Mouse (Mus musculus): ENCODE measurements around the gene Kctd15. TPM values are rescaled to one million over a fixed set of nuclear protein-coding genes. Genes with fewer than 3 reads are reported as not detected.
A peak's percentile ranks its signal among the peaks of the same experiment; 100 is the strongest.

The Kctd15 gene
- polyA plus RNA-seq, 2 experiments, result 0.14 to 1.2 TPM

- WGBS (ENCODE audit: insufficient replicate concordance), result 32% methylated on average over 2 of the region's 2 CpGs
- no peak for ATAC-seq (ENCODE audit: insufficient read depth)
- no peak overlapping the region for H3K27ac ChIP-seq
- TF ChIP-seq CTCF (IDR thresholded peaks at IDR 0.05; ENCODE audit: low read depth) (no peak), EP300 (IDR thresholded peaks at IDR 0.05; ENCODE audit: low read depth) (no peak)
- no peak overlapping the region for H3K4me3 ChIP-seq (ENCODE audit: insufficient read depth in 1 of 2, low read depth in 2 of 2, low read length in 2 of 2)
- H3K9ac ChIP-seq (replicated peaks), result no peak overlapping the region
- DNase-seq (ENCODE audit: low read depth in 3 of 3, low spot score in 3 of 3), result no peak
- no peaks in the 10 kb centered on the region for H3K4me1 ChIP-seq (replicated peaks; ENCODE audit: control insufficient read depth in 2 of 2, insufficient read depth in 2 of 2, low read length in 1 of 2)
- H3K9me3 ChIP-seq (ENCODE audit: control insufficient read depth, low read length), result no peaks in the 10 kb centered on the region
- H3K36me3 ChIP-seq (replicated peaks; ENCODE audit: control insufficient read depth, insufficient read depth, low read depth), result no peaks in the 10 kb centered on the region
- peaks cover 11% of the 10 kb centered on the region for H3K27me3 ChIP-seq (ENCODE audit: control insufficient read depth, insufficient read depth, low read length)
- no peak overlapping the region for H3K4me2 ChIP-seq (ENCODE audit: low read depth)
Measured at GRCm38 (mm10) chr7:34679886-34680285, 23.4 kb upstream of the Kctd15 start.

DNA sequence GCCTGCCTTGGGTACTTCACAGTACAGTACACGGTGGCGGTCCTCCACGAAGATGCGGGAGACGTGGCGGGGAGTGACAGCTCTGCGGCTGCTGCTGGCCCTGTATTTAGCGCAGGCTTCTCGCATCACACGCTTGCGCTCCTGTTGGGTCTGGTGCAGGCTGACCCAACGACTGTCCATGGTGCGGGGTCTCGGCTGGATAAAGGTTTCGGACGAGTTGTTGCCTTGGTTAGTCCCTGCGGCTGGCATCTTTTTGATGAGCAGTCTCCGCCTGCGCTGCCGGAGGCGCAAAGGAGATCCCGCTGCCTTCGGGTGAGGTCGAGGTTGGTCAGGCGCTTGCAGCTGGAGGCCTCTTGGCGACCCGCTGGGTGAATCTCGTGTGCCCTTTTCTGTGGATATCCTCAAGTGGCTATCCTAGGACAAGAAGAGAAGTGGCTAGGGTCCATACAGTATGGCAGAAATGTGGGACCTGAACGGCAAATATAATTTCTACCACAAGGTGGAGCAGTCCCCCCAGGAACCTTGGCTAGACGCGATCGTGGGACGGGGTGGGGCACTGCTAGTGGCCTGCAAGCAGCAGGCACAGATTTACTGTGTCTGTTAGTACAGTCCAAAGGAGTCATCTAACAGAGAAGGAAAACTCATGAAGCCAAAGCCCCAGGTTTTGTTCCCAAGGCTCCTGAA lies 19.4 kb upstream of the Kctd15 start:
- H3K36me3 ChIP-seq (replicated peaks; ENCODE audit: control insufficient read depth, insufficient read depth, low read depth), result no peaks in the 10 kb centered on the region
- ATAC-seq (ENCODE audit: insufficient read depth) (no peak), DNase-seq (ENCODE audit: low read depth in 3 of 3, low spot score in 3 of 3) (no peak)
- no peak overlapping the region for H3K4me3 ChIP-seq (ENCODE audit: insufficient read depth in 1 of 2, low read depth in 2 of 2, low read length in 2 of 2)
- no peak overlapping the region for H3K4me2 ChIP-seq (ENCODE audit: low read depth)
- no peaks in the 10 kb centered on the region for H3K9me3 ChIP-seq (ENCODE audit: control insufficient read depth, low read length)
- H3K4me1 ChIP-seq (replicated peaks; ENCODE audit: control insufficient read depth in 2 of 2, insufficient read depth in 2 of 2, low read length in 1 of 2), result no peaks in the 10 kb centered on the region
- TF ChIP-seq CTCF (IDR thresholded peaks at IDR 0.05; ENCODE audit: low read depth) (peak; percentile 75), EP300 (IDR thresholded peaks at IDR 0.05; ENCODE audit: low read depth) (no peak)
- peaks cover 19% of the 10 kb centered on the region for H3K27me3 ChIP-seq (ENCODE audit: control insufficient read depth, insufficient read depth, low read length)
- WGBS (ENCODE audit: insufficient replicate concordance), result 11% methylated on average over 33 of the region's 33 CpGs
- H3K27ac ChIP-seq, result no peak overlapping the region
- H3K9ac ChIP-seq (replicated peaks), result no peak overlapping the region

GRCm38 (mm10) chr7:34675120-34675790 lies 18.7 kb upstream of the Kctd15 start:
- DNase-seq (ENCODE audit: low read depth in 3 of 3, low spot score in 3 of 3) (no peak), ATAC-seq (ENCODE audit: insufficient read depth) (no peak)
- Histone ChIP-seq H3K36me3 (replicated peaks; ENCODE audit: control insufficient read depth, insufficient read depth, low read depth) (no peaks in the 10 kb centered on the region), H3K4me1 (replicated peaks; ENCODE audit: control insufficient read depth in 2 of 2, insufficient read depth in 2 of 2, low read length in 1 of 2) (no peaks in the 10 kb centered on the region), H3K27me3 (ENCODE audit: control insufficient read depth, insufficient read depth, low read length) (peaks cover 19% of the 10 kb centered on the region), H3K27ac (no peak overlapping the region), H3K4me3 (ENCODE audit: insufficient read depth in 1 of 2, low read depth in 2 of 2, low read length in 2 of 2) (no peak overlapping the region), H3K4me2 (ENCODE audit: low read depth) (no peak overlapping the region), H3K9me3 (ENCODE audit: control insufficient read depth, low read length) (no peaks in the 10 kb centered on the region), H3K9ac (replicated peaks) (no peak overlapping the region)
- 13% methylated on average over 42 of the region's 42 CpGs for WGBS (ENCODE audit: insufficient replicate concordance)
- no peak for TF ChIP-seq EP300 (IDR thresholded peaks at IDR 0.05; ENCODE audit: low read depth)
- no peak for TF ChIP-seq CTCF (IDR thresholded peaks at IDR 0.05; ENCODE audit: low read depth)

DNA sequence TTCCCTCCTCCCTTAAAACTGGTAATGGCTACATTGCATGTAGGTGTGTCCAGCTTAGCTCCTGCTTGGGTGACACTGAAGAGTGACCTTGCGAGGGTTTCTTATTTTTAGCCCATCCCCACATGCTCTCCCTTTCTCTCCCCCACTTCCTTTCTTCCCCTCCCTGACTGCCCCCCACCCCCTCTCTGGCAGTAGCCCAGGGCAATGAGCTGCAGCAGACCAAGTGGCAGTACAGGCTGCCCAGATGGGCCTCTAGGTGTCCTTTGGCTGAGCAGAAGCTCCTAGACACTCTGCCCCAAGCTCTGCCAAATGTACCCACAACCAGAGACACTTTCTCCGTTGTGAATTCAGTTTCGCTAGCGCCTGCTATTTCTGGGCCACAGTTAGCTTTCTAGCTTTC lies 16.4 kb upstream of the Kctd15 start:
- Histone ChIP-seq H3K27ac (no peak overlapping the region), H3K4me2 (ENCODE audit: low read depth) (no peak overlapping the region), H3K4me3 (ENCODE audit: insufficient read depth in 1 of 2, low read depth in 2 of 2, low read length in 2 of 2) (no peak overlapping the region), H3K4me1 (replicated peaks; ENCODE audit: control insufficient read depth in 2 of 2, insufficient read depth in 2 of 2, low read length in 1 of 2) (no peaks in the 10 kb centered on the region), H3K36me3 (replicated peaks; ENCODE audit: control insufficient read depth, insufficient read depth, low read depth) (no peaks in the 10 kb centered on the region), H3K27me3 (ENCODE audit: control insufficient read depth, insufficient read depth, low read length) (peaks cover 19% of the 10 kb centered on the region), H3K9me3 (ENCODE audit: control insufficient read depth, low read length) (no peaks in the 10 kb centered on the region), H3K9ac (replicated peaks) (no peak overlapping the region)
- 58% methylated on average over 4 of the region's 4 CpGs for WGBS (ENCODE audit: insufficient replicate concordance)
- ATAC-seq (ENCODE audit: insufficient read depth) (no peak), DNase-seq (ENCODE audit: low read depth in 3 of 3, low spot score in 3 of 3) (no peak)
- TF ChIP-seq EP300 (IDR thresholded peaks at IDR 0.05; ENCODE audit: low read depth) (no peak), CTCF (IDR thresholded peaks at IDR 0.05; ENCODE audit: low read depth) (no peak)

DNA sequence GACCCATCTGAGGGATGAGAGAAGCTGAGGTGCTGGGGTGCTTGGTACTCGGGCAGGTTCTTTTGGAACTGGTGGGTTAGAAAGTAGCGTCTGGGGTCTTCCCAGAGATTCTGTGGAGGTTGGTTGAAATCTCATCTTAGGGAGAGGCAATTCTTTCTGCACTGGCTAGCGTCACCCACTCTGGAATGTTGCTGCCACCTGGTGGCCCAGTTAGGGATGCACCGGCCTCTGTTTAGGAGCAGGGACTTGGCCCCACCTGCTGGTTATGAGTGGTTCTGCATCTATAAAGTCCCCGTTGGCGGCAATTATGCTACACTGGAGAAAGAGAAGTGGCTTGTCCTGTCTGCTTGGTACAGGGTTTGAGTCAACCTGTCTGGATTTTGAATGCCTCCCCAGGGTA lies 15.4 kb upstream of the Kctd15 start:
- Histone ChIP-seq H3K27ac (no peak overlapping the region), H3K9me3 (ENCODE audit: control insufficient read depth, low read length) (no peaks in the 10 kb centered on the region), H3K36me3 (replicated peaks; ENCODE audit: control insufficient read depth, insufficient read depth, low read depth) (no peaks in the 10 kb centered on the region), H3K4me1 (replicated peaks; ENCODE audit: control insufficient read depth in 2 of 2, insufficient read depth in 2 of 2, low read length in 1 of 2) (no peaks in the 10 kb centered on the region), H3K27me3 (ENCODE audit: control insufficient read depth, insufficient read depth, low read length) (peaks cover 19% of the 10 kb centered on the region), H3K4me2 (ENCODE audit: low read depth) (no peak overlapping the region), H3K4me3 (ENCODE audit: insufficient read depth in 1 of 2, low read depth in 2 of 2, low read length in 2 of 2) (no peak overlapping the region), H3K9ac (replicated peaks) (no peak overlapping the region)
- 2% methylated on average over 6 of the region's 6 CpGs for WGBS (ENCODE audit: insufficient replicate concordance)
- TF ChIP-seq EP300 (IDR thresholded peaks at IDR 0.05; ENCODE audit: low read depth) (no peak), CTCF (IDR thresholded peaks at IDR 0.05; ENCODE audit: low read depth) (peak; percentile 99)
- ATAC-seq (ENCODE audit: insufficient read depth), result no peak
- DNase-seq (ENCODE audit: low read depth in 3 of 3, low spot score in 3 of 3), result peak; percentile 37 to 51 (median 45)
